Mouse (Mus musculus) brain, embryonic 14.5 days (tissue): Measurements from ENCODE around the gene Cfap44.

Experiments
- CTCF ChIP-seq: fragments of 200-500 bp; IDR thresholded peaks from 2 replicates; pipeline ENCODE4 v1.5.1; 2012; ENCODE audit warnings: inconsistent platforms, mild to moderate bottlenecking, moderate library complexity, borderline replicate concordance; ENCODE audit not compliant: insufficient read depth, insufficient read length; ENCODE audit errors: extremely low read depth
- POLR2A ChIP-seq: fragments of 200-500 bp; IDR thresholded peaks from 2 replicates; pipeline ENCODE4 v1.6.1; 2012; ENCODE audit warnings: mild to moderate bottlenecking, inconsistent platforms, borderline replicate concordance; ENCODE audit not compliant: poor library complexity, insufficient read depth, insufficient read length, severe bottlenecking; ENCODE audit errors: extremely low read depth

- no peak for TF ChIP-seq CTCF
- TF ChIP-seq POLR2A = no peak
Observed at GRCm38 (mm10) chr16:44365522-44365921, 29.1 kb upstream of the Cfap44 start.
